Mouse (Mus musculus) lung, adult 18-20 months (tissue): ENCODE results near the gene 4930556J24Rik.
"Not testable (repeated sequence)": the region's sequence is repeated elsewhere in the genome, so short reads cannot be mapped to it uniquely, and the experiment has no call there.

Experiments
- DNase-seq, 2 experiments: peaks; one replicate each; pipeline ENCODE4 v3.0.0; 2022; ENCODE audit warnings: mixed read lengths in 2 of 2

4930556J24Rik gene

DNA sequence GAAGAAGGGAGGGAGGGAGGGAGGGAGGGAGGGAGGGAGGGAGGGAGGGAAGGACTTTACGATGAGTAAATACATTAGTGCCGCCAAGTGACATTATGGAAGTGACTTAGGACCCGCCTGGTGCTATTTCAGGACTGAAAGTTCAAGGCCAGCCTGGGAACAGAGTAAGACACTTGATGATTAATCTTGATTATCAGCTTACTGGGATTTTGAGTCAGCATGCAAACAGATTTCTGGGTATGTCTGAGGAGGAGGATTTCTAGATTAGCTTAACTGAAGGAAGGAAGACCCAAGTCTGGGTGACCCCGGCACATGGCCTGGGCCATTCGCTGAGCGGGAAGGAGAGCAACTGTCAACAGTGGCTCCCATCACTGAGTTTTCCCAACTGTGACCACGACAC, 56.1 kb downstream of the 4930556J24Rik start:
- no peak for DNase-seq

DNA sequence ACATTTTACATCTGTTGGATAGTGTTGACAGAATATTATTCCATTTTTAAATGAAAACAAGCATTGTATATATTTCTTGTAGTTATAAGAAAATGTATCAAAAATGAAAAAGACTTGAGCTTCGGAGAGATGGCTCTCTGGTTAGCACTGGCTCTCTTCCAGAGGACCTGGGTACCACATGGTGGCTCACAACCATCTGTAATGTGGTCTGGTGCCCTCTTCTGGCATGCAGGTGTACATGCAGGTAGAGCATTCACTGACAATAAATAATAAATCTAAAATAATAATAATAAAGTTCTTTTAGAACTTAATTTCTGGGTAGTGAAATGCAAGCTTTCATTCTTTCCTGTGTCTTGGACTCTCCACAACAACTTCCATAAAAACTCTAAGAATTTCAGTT, 57.8 kb downstream of the 4930556J24Rik start:
- DNase-seq, result peak in 1 of 2 experiments; percentile 39

GRCm38 (mm10) chr11:3914109-3914840, 62.3 kb downstream of the 4930556J24Rik start, which contains the start of gene Slc35e4:
Gene Slc35e4 (minus strand): TSS chr11:3914664.
- DNase-seq, result peak; percentile 80 to 86

- peak; percentile 97 to 98 for DNase-seq
These were observed 63.1 kb downstream of the 4930556J24Rik start for GRCm38 (mm10) chr11:3913316-3914108.

DNA sequence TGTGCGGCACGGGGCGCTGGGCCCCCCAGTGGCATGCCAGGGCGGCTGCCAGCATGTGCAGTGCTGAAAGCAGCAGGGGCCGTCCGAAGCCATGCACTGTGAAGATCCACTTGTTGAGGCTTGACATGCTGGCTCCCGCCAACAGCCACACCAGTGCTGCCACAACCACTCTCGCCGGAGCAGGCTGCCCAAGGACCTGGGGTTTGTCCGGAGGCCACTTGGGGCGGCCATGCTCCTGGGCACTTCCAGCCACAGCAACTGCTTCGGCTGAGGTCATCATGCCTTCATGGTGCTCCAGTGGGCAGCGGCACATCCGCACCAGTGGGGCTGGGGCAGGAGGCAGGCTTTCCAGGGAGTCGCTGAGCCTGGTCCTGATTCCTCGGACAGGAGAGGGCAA, 63.7 kb downstream of the 4930556J24Rik start:
- peak; percentile 48 to 49 for DNase-seq

DNA sequence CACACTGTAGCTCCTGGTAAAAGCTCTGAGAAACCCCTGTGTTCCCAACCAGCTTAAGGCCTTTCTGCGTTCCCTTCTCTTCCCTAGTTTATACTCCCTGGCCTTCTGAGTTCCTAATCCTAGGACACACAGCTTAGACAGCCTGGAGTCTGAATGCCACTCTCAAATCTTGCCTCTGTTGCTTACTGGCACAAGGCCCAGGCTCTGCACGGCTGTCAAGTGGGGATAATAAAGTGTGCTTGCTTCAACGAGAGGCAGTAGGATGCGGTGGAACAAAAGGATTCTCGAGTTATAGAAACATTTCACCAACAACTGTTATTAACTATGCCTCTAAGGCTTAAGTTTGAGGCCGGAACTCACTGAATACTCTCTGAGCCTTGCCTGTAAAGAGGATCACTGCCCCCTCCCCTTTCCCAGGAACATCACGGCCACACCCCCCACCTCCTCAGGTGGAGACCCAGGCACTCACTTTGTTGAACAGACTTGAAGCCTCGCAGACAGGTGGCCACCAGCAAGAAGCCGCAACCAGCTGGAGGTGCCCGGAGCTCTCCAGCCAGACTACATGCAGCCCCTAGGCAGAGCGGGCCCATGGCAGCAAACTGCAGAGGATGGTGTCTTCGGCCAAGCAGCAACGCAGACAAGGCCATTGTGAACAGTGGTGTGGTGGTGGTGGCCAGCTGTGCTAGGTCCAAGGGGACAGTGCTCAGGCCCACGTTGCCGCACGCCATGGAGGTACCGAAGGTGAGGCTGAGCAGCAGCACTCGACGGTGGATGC, 64.3 kb downstream of the 4930556J24Rik start:
- peak in 1 of 2 experiments; percentile 46 for DNase-seq

- DNase-seq, result not testable (repeated sequence)
These were observed 65.1 kb downstream of the 4930556J24Rik start for GRCm38 (mm10) chr11:3911440-3911839.

- peak; percentile 42 to 56 for DNase-seq
These were observed 65.9 kb downstream of the 4930556J24Rik start for GRCm38 (mm10) chr11:3910513-3911310.

- no peak for DNase-seq
These were observed 67.3 kb downstream of the 4930556J24Rik start for GRCm38 (mm10) chr11:3909236-3909635.

DNA sequence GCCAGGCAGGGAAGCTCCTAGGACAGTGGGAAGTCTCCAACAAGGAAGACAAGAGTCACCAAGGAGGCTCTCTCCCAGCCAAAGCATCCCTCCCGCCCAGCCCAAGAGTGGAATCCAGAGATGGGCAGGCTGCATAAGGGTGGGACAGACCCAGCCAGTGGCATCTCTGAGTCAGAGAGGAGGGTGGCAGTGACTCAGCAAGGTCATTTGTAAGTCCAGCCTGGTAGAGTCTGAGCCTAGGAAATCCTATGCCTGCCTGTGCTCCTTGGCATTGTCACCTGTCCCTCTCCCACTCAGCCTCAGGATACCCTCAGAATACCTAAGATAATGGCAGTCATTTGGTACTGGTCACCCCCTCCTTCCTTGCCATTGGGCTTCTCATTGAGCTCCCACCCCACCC, 71.1 kb downstream of the 4930556J24Rik start:
- no peak for DNase-seq

DNA sequence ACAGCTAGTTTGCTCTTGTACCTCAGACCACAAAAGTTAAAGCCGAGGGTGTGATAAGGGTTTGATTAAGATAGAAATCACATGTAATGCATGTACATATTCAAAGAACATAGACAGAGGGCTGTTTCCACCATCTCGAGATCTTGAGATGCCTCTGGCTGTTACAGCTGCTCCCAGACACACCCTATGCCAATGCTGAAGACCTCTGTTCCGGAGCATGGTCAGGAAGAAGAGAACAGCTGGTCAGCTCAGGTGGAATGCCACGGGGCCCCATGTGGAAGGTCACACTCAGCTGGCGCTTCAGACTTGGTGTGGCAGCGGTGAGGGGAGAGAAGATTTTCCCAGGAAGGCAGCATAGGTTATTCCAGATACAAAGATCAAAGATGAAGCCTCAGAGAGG, 71.9 kb downstream of the 4930556J24Rik start:
- no peak for DNase-seq

DNA sequence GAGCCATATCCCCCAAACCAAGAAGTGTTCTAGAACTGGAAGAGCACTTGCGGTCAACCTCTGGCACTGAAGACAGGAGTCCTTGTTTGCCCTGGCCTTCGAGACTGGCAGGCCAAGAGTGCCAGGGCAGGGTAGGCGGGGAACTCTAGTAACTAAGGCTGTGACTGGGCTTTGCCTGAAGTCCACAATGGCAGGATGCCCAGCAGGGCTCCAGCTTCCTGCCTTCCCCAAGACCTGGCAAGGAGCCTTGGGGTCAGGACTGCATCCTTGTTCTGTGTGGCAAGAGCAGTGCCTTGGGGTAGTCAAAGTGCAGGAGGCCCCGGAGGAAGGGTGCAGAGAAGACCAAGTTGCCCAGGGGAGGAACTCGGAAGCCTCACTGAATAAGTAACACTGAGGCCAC, 73.5 kb downstream of the 4930556J24Rik start:
- peak; percentile 93 to 96 for DNase-seq

GRCm38 (mm10) chr11:3902516-3902915, 74.1 kb downstream of the 4930556J24Rik start:
- peak in 1 of 2 experiments; percentile 53 for DNase-seq

- no peak for DNase-seq
These were observed 76.3 kb downstream of the 4930556J24Rik start for GRCm38 (mm10) chr11:3900296-3900695.

DNA sequence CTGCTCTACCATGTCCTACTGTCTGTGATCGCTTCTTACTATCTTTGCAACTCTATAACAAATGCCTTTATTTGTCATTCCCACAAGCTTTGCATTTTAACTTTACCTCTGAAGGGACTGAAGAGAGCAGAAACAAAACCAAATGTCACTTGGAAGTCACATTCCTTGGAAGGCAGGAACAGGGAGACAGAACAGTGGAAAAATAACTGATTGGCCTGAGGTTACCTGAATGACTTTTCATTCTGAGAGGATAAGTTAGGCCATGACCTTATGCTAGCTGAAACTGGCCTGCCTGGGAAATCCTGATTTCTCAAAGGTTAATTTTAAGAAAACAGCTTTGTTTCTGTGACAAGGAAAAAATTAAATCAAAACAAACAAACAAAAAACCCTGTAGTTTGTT, 80.6 kb downstream of the 4930556J24Rik start:
- no peak for DNase-seq

GRCm38 (mm10) chr11:3895458-3895857, 81.1 kb downstream of the 4930556J24Rik start:
- peak in 1 of 2 experiments; percentile 19 for DNase-seq

DNA sequence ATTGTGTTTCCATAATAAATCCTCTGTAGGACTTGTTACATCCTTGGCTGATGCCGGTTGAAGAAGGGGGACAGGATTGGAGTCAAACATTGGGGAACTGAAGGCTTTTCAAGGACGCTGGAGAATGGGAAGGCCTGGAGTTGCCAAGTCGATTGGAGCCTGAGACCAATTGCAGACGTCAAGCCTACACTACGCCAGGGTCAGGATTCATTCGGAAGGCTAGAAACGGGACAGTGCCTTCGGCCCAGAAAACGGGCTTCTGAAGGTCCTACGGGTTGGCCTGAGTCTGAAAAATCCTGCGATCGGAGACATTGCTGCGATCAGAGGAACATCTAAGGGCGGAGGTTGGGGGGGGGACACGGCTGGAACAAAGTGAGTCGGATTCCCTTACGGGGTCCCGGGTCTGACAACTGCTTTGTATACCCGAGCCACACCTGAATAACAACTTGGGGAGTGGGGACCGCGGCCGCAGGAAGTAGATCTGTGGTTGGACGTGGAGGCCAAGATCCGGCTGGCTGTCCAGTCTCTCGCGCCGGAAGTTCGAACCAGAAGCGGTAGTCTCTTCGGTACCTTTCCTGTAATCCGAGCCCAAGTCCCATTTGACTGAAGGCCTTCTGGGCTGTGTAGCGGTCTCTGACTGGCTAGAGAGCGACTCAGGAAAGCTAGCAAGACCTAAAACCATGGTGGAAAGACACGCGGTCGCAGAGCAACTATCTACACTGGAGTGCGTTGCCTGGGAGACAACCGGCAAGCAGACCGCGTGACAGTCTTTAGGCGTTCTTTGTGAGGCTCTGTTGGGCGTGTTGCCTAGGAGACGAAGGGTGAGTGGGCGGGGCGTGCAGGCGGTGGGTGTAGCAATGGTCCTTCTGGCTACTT, 81.9 kb downstream of the 4930556J24Rik start, which contains the start of the genes 4921536K21Rik and Dusp18:
Gene 4921536K21Rik, minus strand, starts transcription at position 693 of the 876 bp plus-strand sequence.
Gene Dusp18, plus strand, starts transcription at position 835 of the 876 bp plus-strand sequence.
- peak; percentile 96 to 97 for DNase-seq

DNA sequence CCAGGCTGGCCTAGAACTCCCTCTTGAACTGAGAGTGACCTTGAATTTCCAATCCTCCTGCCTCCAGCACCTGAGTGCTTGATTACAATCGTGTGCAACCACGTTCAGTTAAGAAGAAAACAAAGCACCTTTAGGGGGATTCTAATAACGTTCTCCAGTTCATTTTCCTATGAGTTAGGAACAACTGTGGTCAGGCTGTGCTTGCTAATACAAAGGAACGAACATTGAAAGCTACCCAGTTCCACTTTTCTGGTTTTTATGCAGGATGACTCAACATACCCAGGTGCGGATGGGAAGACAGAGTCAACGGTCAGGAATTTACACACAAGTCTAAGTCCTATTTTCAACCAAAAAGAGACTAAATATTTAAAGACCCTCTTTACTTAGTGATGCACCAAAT, 82.6 kb downstream of the 4930556J24Rik start:
- no peak for DNase-seq
